Mouse (Mus musculus): ENCODE measurements at regions not wholly inside any gene's neighbourhood (a gene's known extent, or its start where the extent isn't known, plus 50 kb on each side); places are given as distances from the start of the nearest gene placed in this dataset.

- TF ChIP-seq GATA4 (IDR thresholded peaks at IDR 0.05; ENCODE audit: insufficient replicate concordance, low read length), result no peak
Observed at GRCm38 (mm10) chr16:49369450-49369849, 312.2 kb downstream of the Myh15 start.

- no peak for TF ChIP-seq GATA4 (IDR thresholded peaks at IDR 0.05; ENCODE audit: insufficient replicate concordance, low read length)
Observed at GRCm38 (mm10) chr16:49375108-49375507, 317.8 kb downstream of the Myh15 start.

GRCm38 (mm10) chr16:49378917-49379473, 320.0 kb upstream of the Ift57 start:
- no peak for TF ChIP-seq GATA4 (IDR thresholded peaks at IDR 0.05; ENCODE audit: insufficient replicate concordance, low read length)

- TF ChIP-seq GATA4 (IDR thresholded peaks at IDR 0.05; ENCODE audit: insufficient replicate concordance, low read length), result no peak
Observed at GRCm38 (mm10) chr16:49388135-49388534, 310.9 kb upstream of the Ift57 start.

GRCm38 (mm10) chr16:49407956-49408795, 290.9 kb upstream of the Ift57 start:
- peak; percentile 42; the same call in 1 of the 2 replicates for TF ChIP-seq GATA4 (IDR thresholded peaks at IDR 0.05; ENCODE audit: insufficient replicate concordance, low read length)

GRCm38 (mm10) chr16:49409235-49409634, 289.8 kb upstream of the Ift57 start:
- no peak for TF ChIP-seq GATA4 (IDR thresholded peaks at IDR 0.05; ENCODE audit: insufficient replicate concordance, low read length)

GRCm38 (mm10) chr16:49430296-49430695, 268.7 kb upstream of the Ift57 start:
- no peak for TF ChIP-seq GATA4 (IDR thresholded peaks at IDR 0.05; ENCODE audit: insufficient replicate concordance, low read length)

- no peak for TF ChIP-seq GATA4 (IDR thresholded peaks at IDR 0.05; ENCODE audit: insufficient replicate concordance, low read length)
Observed at GRCm38 (mm10) chr16:49431902-49432301, 267.1 kb upstream of the Ift57 start.

GRCm38 (mm10) chr16:49441225-49441624, 257.8 kb upstream of the Ift57 start:
- no peak for TF ChIP-seq GATA4 (IDR thresholded peaks at IDR 0.05; ENCODE audit: insufficient replicate concordance, low read length)

GRCm38 (mm10) chr16:49493881-49494280, 205.2 kb upstream of the Ift57 start:
- no peak for TF ChIP-seq GATA4 (IDR thresholded peaks at IDR 0.05; ENCODE audit: insufficient replicate concordance, low read length)

- TF ChIP-seq GATA4 (IDR thresholded peaks at IDR 0.05; ENCODE audit: insufficient replicate concordance, low read length), result no peak
Observed at GRCm38 (mm10) chr16:49497521-49498010, 201.5 kb upstream of the Ift57 start.

GRCm38 (mm10) chr16:49500818-49501217, 198.2 kb upstream of the Ift57 start:
- no peak for TF ChIP-seq GATA4 (IDR thresholded peaks at IDR 0.05; ENCODE audit: insufficient replicate concordance, low read length)

- TF ChIP-seq GATA4 (IDR thresholded peaks at IDR 0.05; ENCODE audit: insufficient replicate concordance, low read length), result no peak
Observed at GRCm38 (mm10) chr16:49503897-49504413, 195.1 kb upstream of the Ift57 start.

GRCm38 (mm10) chr16:49504669-49505068, 194.4 kb upstream of the Ift57 start:
- no peak for TF ChIP-seq GATA4 (IDR thresholded peaks at IDR 0.05; ENCODE audit: insufficient replicate concordance, low read length)

GRCm38 (mm10) chr16:49505271-49505670, 193.8 kb upstream of the Ift57 start:
- TF ChIP-seq GATA4 (IDR thresholded peaks at IDR 0.05; ENCODE audit: insufficient replicate concordance, low read length), result no peak; the same call in 1 of the 2 replicates

GRCm38 (mm10) chr16:49518844-49519243, 180.2 kb upstream of the Ift57 start:
- TF ChIP-seq GATA4 (IDR thresholded peaks at IDR 0.05; ENCODE audit: insufficient replicate concordance, low read length), result no peak
